Mouse (Mus musculus) limb, embryonic 13.5 days (tissue): ENCODE results near the gene Vmn2r1. TPM values are rescaled to one million over a fixed set of nuclear protein-coding genes. Genes with fewer than 3 reads are reported as not detected.

Source experiments
- ATAC-seq: fragments of 200-750 bp; cut with Nextera tagmentation; 2 replicates; pipeline ENCODE4 v1.8.0; 2017; ENCODE audit warnings: low read depth, moderate number of reproducible peaks, moderate TSS enrichment; ENCODE audit not compliant: low FRiP score
- H3K27ac ChIP-seq: fragments of 300-500 bp; sonication (generic); 2 replicates; pipeline ENCODE4 v1.5.1; 2015; ENCODE audit warnings: inconsistent platforms, mild to moderate bottlenecking, moderate library complexity
- H3K27me3 ChIP-seq: fragments of 300-500 bp; sonication (generic); 2 replicates; pipeline ENCODE4 v1.6.1; 2015; ENCODE audit warnings: mild to moderate bottlenecking, inconsistent platforms
- H3K36me3 ChIP-seq: fragments of 300-500 bp; sonication (generic); 2 replicates; pipeline ENCODE4 v1.6.1; 2015; ENCODE audit warnings: inconsistent platforms, mild to moderate bottlenecking, moderate library complexity
- H3K4me1 ChIP-seq: fragments of 300-500 bp; sonication (generic); 2 replicates; pipeline ENCODE4 v1.6.1; 2015; ENCODE audit warnings: inconsistent platforms
- H3K4me2 ChIP-seq: fragments of 300-500 bp; sonication (generic); replicated peaks from 2 replicates; pipeline ENCODE4 v1.6.1; 2015; ENCODE audit warnings: inconsistent platforms, mild to moderate bottlenecking, moderate library complexity
- H3K4me3 ChIP-seq: fragments of 300-500 bp; sonication (generic); 2 replicates; pipeline ENCODE4 v1.5.1; 2015; ENCODE audit warnings: moderate library complexity, mild to moderate bottlenecking, inconsistent platforms
- H3K9ac ChIP-seq: fragments of 300-500 bp; sonication (generic); 2 replicates; pipeline ENCODE4 v1.6.1; 2015; ENCODE audit warnings: mild to moderate bottlenecking, inconsistent platforms
- H3K9me3 ChIP-seq: fragments of 300-500 bp; sonication (generic); 2 replicates; pipeline ENCODE4 v1.6.1; 2016; ENCODE audit warnings: inconsistent platforms
- WGBS: fragments of 180-500 bp; shearing (Covaris S2); methylation state at CpG from one replicate; pipeline ENCODE4 v1.1.7; 2015; 5-methylcytosine and 5-hydroxymethylcytosine counted together
- polyA plus RNA-seq: library from polyadenylated mRNA; unstranded; fragments of >200 nt; fragmentation: Nextera tagmentation; extraction: Ambion mirVana; gene quantifications from 2 replicates; pipeline ENCODE4 v1.2.1, GENCODE M21; 2015

The Vmn2r1 gene
- 0.03 and 0.06 TPM in 2 replicates for polyA plus RNA-seq

DNA sequence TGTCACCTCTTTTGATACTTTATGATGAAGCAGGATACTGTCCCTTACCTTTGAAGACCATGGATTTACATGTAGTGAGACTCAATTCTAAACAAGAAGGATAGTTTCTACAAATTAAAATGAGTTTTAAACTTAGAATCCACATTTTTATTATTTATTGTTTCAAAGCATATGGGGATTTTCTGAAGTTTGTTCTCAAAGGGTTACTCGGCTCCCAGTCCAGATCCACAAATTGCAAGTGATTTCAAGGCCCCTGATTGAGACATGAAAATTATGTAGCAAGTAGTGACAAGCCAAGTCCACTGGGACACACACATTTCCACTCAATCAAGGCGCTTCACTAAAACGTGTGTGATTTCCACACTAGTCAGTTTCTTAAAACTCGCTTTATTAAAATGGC is at the start of gene Vmn2r1:
Vmn2r1 (plus strand) TSS at position 301 of the 400 bp plus-strand sequence.
- H3K4me3 ChIP-seq = no peak within 1 kb of the TSS
- H3K36me3 ChIP-seq = no peaks in the 10 kb centered on the region
- no peak within 1 kb of the TSS for H3K27ac ChIP-seq
- no peak within 1 kb of the TSS for H3K9ac ChIP-seq
- no peaks in the 10 kb centered on the region for H3K9me3 ChIP-seq
- no peak for ATAC-seq
- no peaks in the 10 kb centered on the region for H3K27me3 ChIP-seq
- H3K4me1 ChIP-seq = no peaks in the 10 kb centered on the region
- 75% methylated on average over 4 of the region's 4 CpGs for WGBS
- no peak within 1 kb of the TSS for H3K4me2 ChIP-seq

DNA sequence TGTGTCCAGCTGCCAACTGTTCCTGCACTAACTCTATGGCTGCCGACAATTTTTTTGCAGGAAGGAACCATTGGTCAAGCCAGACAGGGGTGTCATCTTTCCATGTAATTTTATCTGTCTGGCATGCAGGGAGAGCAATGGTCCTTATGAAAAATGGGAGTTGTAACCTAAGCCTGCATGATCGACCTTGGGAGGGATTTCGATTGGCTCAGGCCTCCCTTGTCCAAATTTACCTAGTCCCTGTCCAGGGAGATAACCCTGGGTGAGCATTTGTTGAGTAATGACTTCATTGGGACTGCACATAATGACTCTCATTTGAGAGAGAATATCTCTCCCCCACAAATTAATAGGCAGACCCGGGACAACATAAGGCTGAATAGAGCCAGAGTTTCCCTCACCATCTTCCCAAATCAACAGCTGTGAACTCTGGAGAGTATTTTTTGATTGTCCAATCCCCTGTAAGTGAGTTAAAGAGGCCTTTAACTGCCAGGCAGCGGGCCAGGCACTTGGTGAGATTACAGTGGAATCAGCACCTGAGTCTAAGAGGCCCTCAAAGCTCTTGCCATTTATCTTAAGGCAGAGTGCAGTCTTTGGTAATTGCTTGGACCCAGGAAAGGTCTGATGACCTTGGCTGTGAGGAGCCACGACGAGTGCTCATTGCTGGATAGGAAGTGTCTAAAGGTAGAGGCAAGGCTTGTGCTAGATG is 43.1 kb upstream of the Vmn2r1 start:
- H3K27me3 ChIP-seq = no peaks in the 10 kb centered on the region
- no peaks in the 10 kb centered on the region for H3K36me3 ChIP-seq
- H3K27ac ChIP-seq = no peak overlapping the region
- no peak overlapping the region for H3K4me2 ChIP-seq
- H3K4me3 ChIP-seq = no peak overlapping the region
- no peaks in the 10 kb centered on the region for H3K4me1 ChIP-seq
- H3K9me3 ChIP-seq = no peaks in the 10 kb centered on the region
- 81% methylated on average over 7 of the region's 7 CpGs for WGBS
- no peak overlapping the region for H3K9ac ChIP-seq
- ATAC-seq = no peak

DNA sequence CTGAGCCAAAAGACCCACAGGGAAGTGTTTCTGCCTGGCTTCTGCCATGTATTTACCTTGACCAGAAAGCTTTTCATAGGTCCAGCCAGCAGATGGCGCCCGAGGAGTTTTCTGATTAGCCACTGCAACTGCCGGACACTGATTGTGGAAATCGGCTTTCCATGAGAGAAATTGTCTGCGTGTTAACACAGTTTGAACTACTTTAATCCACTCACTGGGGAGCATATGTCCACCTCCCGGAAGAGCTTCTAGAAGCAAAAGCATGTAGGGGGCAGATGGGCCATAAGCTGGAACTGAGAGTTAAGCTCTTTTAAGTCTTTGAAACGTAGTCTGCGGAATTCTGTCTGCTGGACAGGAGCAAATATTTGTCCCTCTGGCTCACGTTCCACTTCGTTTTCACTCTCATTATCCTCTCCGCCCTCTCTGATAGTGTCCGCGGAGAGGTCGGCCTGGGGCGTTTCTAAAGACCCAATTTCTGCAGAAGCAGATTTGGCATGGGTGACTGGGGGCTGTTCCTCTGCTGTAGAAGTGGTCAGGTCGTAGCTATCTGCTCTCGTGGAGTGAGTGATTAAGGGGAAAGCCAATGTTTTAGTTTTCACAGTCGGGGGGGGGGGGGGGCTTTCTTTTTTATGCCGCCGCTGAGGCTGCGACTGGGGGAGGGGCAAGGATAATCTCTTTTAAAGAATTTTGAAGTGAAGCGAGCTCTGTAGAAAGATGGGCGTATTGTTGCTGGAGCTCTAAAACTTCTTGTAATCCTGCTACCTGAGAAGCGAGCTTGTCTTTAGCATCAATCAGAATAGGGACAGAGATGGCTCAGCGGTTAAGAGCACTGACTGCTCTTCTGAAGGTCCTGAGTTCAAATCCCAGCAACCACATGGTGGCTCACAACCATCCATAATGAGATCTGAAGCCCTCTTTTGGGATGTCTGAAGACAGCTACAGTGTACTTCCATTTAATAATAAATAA is 41.2 kb upstream of the Vmn2r1 start:
- no peaks in the 10 kb centered on the region for H3K9me3 ChIP-seq
- H3K27me3 ChIP-seq = no peaks in the 10 kb centered on the region
- H3K27ac ChIP-seq = no peak overlapping the region
- no peaks in the 10 kb centered on the region for H3K36me3 ChIP-seq
- H3K4me1 ChIP-seq = no peaks in the 10 kb centered on the region
- H3K9ac ChIP-seq = peak overlapping the region; percentile 60
- peak; percentile 83 for ATAC-seq
- H3K4me3 ChIP-seq = peak overlapping the region; percentile 45
- WGBS = 15% methylated on average over 25 of the region's 25 CpGs
- peak overlapping the region; percentile 79 for H3K4me2 ChIP-seq

DNA sequence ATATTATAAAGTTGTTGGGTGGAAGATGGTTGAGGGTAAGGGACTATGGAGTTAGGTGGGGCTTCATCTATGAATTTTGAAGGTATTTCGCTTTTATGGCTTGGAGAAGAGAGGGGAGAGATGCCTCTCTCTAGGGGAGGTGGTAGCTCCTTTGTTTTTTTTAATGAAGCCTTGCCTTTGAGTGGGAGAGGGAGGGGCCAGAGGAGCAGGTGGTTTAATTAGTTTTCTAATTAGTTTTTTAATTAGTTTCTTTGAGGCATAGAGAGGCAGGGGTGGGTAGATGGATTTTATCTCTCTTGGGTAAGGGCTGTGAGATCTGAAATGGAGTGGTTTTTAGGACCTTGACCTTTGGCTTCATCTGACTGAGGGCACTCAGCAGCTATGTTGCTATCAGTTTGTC is 31.4 kb downstream of the Vmn2r1 start:
- Histone ChIP-seq H3K4me2 (no peak overlapping the region), H3K9ac (no peak overlapping the region), H3K4me1 (no peaks in the 10 kb centered on the region), H3K36me3 (no peaks in the 10 kb centered on the region), H3K27ac (no peak overlapping the region), H3K27me3 (no peaks in the 10 kb centered on the region), H3K4me3 (no peak overlapping the region), H3K9me3 (no peaks in the 10 kb centered on the region)
- 89% methylated on average over 1 of the region's 1 CpGs for WGBS
- no peak for ATAC-seq

DNA sequence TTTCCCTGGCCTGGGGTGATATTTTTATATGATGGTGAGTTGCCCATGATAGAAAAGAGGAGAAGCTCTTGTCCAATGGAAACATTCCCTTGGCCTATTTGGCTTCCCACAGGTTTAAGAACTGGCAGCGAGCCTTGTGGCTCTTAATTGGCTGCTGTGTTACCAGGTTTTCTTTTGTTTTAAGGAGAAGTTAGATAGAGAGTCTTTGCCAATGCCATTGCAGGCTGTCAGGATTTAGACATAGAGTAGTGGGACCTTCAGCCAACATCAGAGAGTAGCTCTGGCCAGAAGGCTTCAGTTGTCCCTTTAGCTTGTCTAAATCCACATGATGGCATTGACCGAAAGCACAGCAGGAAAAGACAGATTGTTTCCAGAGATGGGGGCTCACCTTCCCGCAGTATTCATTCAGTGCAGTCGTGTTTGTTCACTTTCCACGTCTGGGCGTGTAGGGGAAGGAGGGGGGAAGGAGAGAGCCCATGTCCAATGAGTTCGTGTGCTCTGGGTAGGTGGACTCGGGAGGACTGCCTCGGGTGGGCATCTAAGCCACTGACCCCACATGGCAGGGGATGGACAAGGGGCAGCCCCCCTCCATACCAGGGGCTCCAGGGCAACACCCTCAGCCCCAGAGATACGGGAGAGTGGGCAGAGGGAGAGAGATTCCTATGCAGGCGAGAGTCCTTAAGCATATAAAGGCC is 32.2 kb downstream of the Vmn2r1 start:
- Histone ChIP-seq H3K4me3 (no peak overlapping the region), H3K9ac (no peak overlapping the region), H3K4me2 (no peak overlapping the region), H3K9me3 (no peaks in the 10 kb centered on the region), H3K27me3 (no peaks in the 10 kb centered on the region), H3K27ac (no peak overlapping the region), H3K36me3 (no peaks in the 10 kb centered on the region), H3K4me1 (no peaks in the 10 kb centered on the region)
- ATAC-seq = no peak
- WGBS = 89% methylated on average over 11 of the region's 11 CpGs

DNA sequence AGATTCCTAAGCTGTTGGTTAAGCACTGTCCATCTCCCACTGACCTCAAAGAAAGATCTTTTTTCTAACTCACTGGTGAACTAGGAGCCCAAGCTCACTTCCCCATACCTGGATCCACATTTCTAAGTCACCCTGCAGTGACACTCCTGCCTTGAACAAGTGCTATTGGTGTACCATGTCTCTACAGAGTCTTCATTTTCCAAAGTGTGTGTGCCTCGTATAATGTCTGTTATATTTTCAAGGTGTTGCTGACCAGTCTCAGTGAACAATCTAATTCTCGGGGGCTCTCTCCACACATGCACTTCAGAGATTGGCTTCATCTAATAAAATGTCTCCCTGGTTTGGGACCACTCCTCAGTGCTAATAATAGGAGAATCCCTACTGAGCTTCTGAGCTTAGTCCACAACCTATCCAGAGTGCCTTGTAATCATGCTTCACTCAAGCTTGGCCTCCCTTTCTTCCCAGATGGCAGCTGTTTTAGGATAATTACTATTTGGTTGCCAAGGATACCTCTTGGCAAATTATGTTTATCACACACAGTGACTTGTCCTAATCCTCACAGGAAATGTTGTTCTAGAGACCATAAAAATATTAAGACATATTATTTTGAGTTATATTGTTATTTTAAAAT is 60.6 kb downstream of the Vmn2r1 start, which contains the start of gene Vmn2r2:
Vmn2r2 (minus strand) TSS at position 51 of the 631 bp plus-strand sequence.
- no peaks in the 10 kb centered on the region for H3K9me3 ChIP-seq
- WGBS = 70% methylated on average over 2 of the region's 2 CpGs

More for the DNA sequence above, 60.6 kb downstream of the Vmn2r1 start, which contains the start of gene Vmn2r2:
- no peaks in the 10 kb centered on the region for H3K4me1 ChIP-seq
- no peak within 1 kb of the TSS for H3K9ac ChIP-seq
- H3K27me3 ChIP-seq = no peaks in the 10 kb centered on the region
- no peaks in the 10 kb centered on the region for H3K36me3 ChIP-seq
- H3K4me2 ChIP-seq = no peak within 1 kb of the TSS
- H3K27ac ChIP-seq = no peak within 1 kb of the TSS
- H3K4me3 ChIP-seq = no peak within 1 kb of the TSS
- no peak for ATAC-seq

Other genes starting within 250 kb of the Vmn2r1 start
- 0.94 and 1.1 TPM in 2 replicates for gene Plch1, start 182.1 kb upstream of the Vmn2r1 start, polyA plus RNA-seq
- gene E130311K13Rik, start 152.1 kb upstream of the Vmn2r1 start, polyA plus RNA-seq = 7.6 and 7.9 TPM in 2 replicates
- gene Slc33a1, start 116.8 kb upstream of the Vmn2r1 start, polyA plus RNA-seq = 14.0 and 15.8 TPM in 2 replicates
- gene Gmps, start 105.4 kb upstream of the Vmn2r1 start, polyA plus RNA-seq = 53.1 and 53.3 TPM in 2 replicates
- not detected in 2 replicates for gene Vmn2r2, start 60.4 kb downstream of the Vmn2r1 start, polyA plus RNA-seq
- not detected in 2 replicates for gene Vmn2r3, start 208.2 kb downstream of the Vmn2r1 start, polyA plus RNA-seq